In the genomic region with DNA sequence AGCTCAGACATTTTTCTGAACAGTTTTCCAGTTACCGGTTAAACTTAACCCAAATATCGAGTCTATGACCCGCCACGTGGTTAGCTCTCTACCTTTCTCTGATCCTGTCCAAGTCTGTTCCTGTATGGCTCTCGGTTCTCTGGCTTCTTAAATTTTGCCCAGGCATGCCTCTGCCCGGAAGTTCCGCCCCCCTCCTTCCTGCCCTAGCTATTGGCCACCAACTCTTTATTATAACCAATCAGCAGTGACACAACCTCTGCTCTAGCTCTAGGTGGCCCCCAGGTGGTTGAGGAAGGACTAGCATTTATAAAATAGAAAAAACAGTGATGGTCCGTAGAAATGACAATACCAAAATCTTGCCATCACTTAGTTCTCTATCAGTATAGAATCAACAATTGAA, we compare ENCODE assay signal across 24 mouse cellular contexts. TPM values are rescaled to one million over a fixed set of nuclear protein-coding genes. Genes with fewer than 3 reads are reported as not detected.
DNase-seq lines count a peak whose midpoint lies in the region; ATAC-seq and TF ChIP-seq lines count a peak whose summit lies in the region.
"Had no signal": no experiment of that assay in that cellular context is flagged by ENCODE, and none has a peak within 500 bp of the region (broad histone marks: within the 10 kb centered on the region; RNA-seq: fewer than 3 reads in every experiment).

No protein-coding gene starts in this region.

- H3K4me3 ChIP-seq in kidney, postnatal 0 days (replicated peaks; ENCODE audit: low read depth, low read length), result no peak overlapping the region
- H3K4me3 ChIP-seq in kidney, embryonic 14.5 days (ENCODE audit: low read length), result no peak overlapping the region
- H3K4me3 ChIP-seq in stomach, postnatal 0 days (ENCODE audit: low read depth, low read length), result no peak overlapping the region
- H3K4me3 ChIP-seq: embryonic facial prominence, embryonic 12.5 days; erythroblast, embryonic 14.5 days; forebrain, embryonic 13.5 days; heart, embryonic 12.5 days; hindbrain, embryonic 12.5 days; lung, embryonic 15.5 days; midbrain, embryonic 10.5 days; neural tube, embryonic 13.5 days had no signal

- peak; percentile 20; the same call in 1 of the 2 replicates for TF ChIP-seq CTCF in kidney, postnatal 0 days (IDR thresholded peaks at IDR 0.05; ENCODE audit: low read depth)
- TF ChIP-seq CTCF in Patski (IDR thresholded peaks at IDR 0.05), result peak; percentile 28
- peak; percentile 23; the same call in 1 of the 2 replicates for TF ChIP-seq CTCF in stomach, postnatal 0 days (IDR thresholded peaks at IDR 0.05; ENCODE audit: low read depth)

- H3K27me3 ChIP-seq in kidney, postnatal 0 days (ENCODE audit: insufficient read depth, low read length), result no peaks in the 10 kb centered on the region
- no peaks in the 10 kb centered on the region for H3K27me3 ChIP-seq in kidney, embryonic 14.5 days (ENCODE audit: control insufficient read depth, insufficient read depth, low read length)
- peaks cover 8% of the 10 kb centered on the region for H3K27me3 ChIP-seq in Patski
- H3K27me3 ChIP-seq in stomach, postnatal 0 days (ENCODE audit: control insufficient read depth, insufficient read depth, low read length), result no peaks in the 10 kb centered on the region
- H3K27me3 ChIP-seq: embryonic facial prominence, embryonic 12.5 days; forebrain, embryonic 13.5 days; heart, embryonic 12.5 days; hindbrain, embryonic 12.5 days; lung, embryonic 15.5 days; neural tube, embryonic 13.5 days had no signal

- in situ Hi-C loops in Patski (cut with MboI; ENCODE audit: low pct_unique_long_range_greater_than_20kb), result no loop called here

- CTCF ChIA-PET in Patski (lab: Charles Lee), result interaction anchor here (1.7 kb wide), 1 partner anchor 12 kb away, joined by 5 read pairs; no protein-coding TSS in a partner anchor

- H3K4me2 ChIP-seq in kidney, postnatal 0 days (ENCODE audit: low read length), result no peak overlapping the region
- H3K4me2 ChIP-seq in kidney, embryonic 14.5 days (replicated peaks; ENCODE audit: low read depth, low read length), result no peak overlapping the region
- H3K4me2 ChIP-seq in stomach, postnatal 0 days (replicated peaks; ENCODE audit: low read depth), result no peak overlapping the region
- H3K4me2 ChIP-seq: embryonic facial prominence, embryonic 12.5 days; forebrain, embryonic 13.5 days; heart, embryonic 12.5 days; hindbrain, embryonic 12.5 days; lung, embryonic 15.5 days; neural tube, embryonic 13.5 days had no signal

- H3K9me3 ChIP-seq in kidney, postnatal 0 days (replicated peaks; ENCODE audit: low read length), result no peaks in the 10 kb centered on the region
- no peaks in the 10 kb centered on the region for H3K9me3 ChIP-seq in kidney, embryonic 14.5 days (ENCODE audit: control insufficient read depth, low read length)
- H3K9me3 ChIP-seq in stomach, postnatal 0 days (ENCODE audit: control insufficient read depth, low read length), result no peaks in the 10 kb centered on the region
- H3K9me3 ChIP-seq: embryonic facial prominence, embryonic 12.5 days; forebrain, embryonic 13.5 days; heart, embryonic 12.5 days; hindbrain, embryonic 12.5 days; lung, embryonic 15.5 days; midbrain, embryonic 10.5 days; neural tube, embryonic 13.5 days had no signal

- H3K9ac ChIP-seq in kidney, postnatal 0 days (ENCODE audit: low read depth, low read length), result no peak overlapping the region
- no peak overlapping the region for H3K9ac ChIP-seq in kidney, embryonic 14.5 days (ENCODE audit: low read depth, low read length)
- H3K9ac ChIP-seq in stomach, postnatal 0 days (ENCODE audit: low read length), result no peak overlapping the region
- H3K9ac ChIP-seq: embryonic facial prominence, embryonic 12.5 days; forebrain, embryonic 13.5 days; heart, embryonic 12.5 days; hindbrain, embryonic 12.5 days; lung, embryonic 15.5 days; neural tube, embryonic 13.5 days had no signal

- ATAC-seq in kidney, postnatal 0 days (replicated peaks; ENCODE audit: low FRiP score, low read depth), result no peak
- no peak for ATAC-seq in kidney, embryonic 14.5 days (ENCODE audit: low FRiP score, low TSS enrichment)
- ATAC-seq in Patski, result no peak
- no peak for ATAC-seq in stomach, postnatal 0 days (ENCODE audit: low FRiP score, low TSS enrichment)
- ATAC-seq: forebrain, embryonic 13.5 days; intestine, embryonic 16.5 days had no signal

- no peak overlapping the region for H3K27ac ChIP-seq in kidney, postnatal 0 days
- no peak overlapping the region for H3K27ac ChIP-seq in kidney, embryonic 14.5 days (ENCODE audit: low read depth, low read length)
- H3K27ac ChIP-seq in stomach, postnatal 0 days (replicated peaks), result no peak overlapping the region
- H3K27ac ChIP-seq: embryonic facial prominence, embryonic 12.5 days; forebrain, embryonic 13.5 days; hindbrain, embryonic 12.5 days; lung, embryonic 15.5 days; midbrain, embryonic 10.5 days; neural tube, embryonic 13.5 days had no signal

- intact Hi-C loops in left cerebral cortex, postnatal 10 days (cut with DNase I), result no loop called here

- POLR2A ChIA-PET in Patski (lab: Charles Lee), result no interaction called here

- no peaks in the 10 kb centered on the region for H3K4me1 ChIP-seq in kidney, postnatal 0 days (replicated peaks; ENCODE audit: insufficient read depth, low read length)
- H3K4me1 ChIP-seq in kidney, embryonic 14.5 days (ENCODE audit: control insufficient read depth, insufficient read depth, low read length), result no peaks in the 10 kb centered on the region
- no peaks in the 10 kb centered on the region for H3K4me1 ChIP-seq in stomach, postnatal 0 days (replicated peaks; ENCODE audit: control insufficient read depth, insufficient read depth)
- H3K4me1 ChIP-seq: embryonic facial prominence, embryonic 12.5 days; forebrain, embryonic 13.5 days; heart, embryonic 12.5 days; hindbrain, embryonic 12.5 days; lung, embryonic 15.5 days; midbrain, embryonic 10.5 days; neural tube, embryonic 13.5 days had no signal

- no peaks in the 10 kb centered on the region for H3K36me3 ChIP-seq in kidney, postnatal 0 days (ENCODE audit: insufficient read depth, low read length)
- no peaks in the 10 kb centered on the region for H3K36me3 ChIP-seq in kidney, embryonic 14.5 days (ENCODE audit: control insufficient read depth, insufficient read depth, low read length)
- H3K36me3 ChIP-seq in stomach, postnatal 0 days (ENCODE audit: control insufficient read depth, insufficient read depth, low read length), result no peaks in the 10 kb centered on the region
- H3K36me3 ChIP-seq: embryonic facial prominence, embryonic 12.5 days; heart, embryonic 12.5 days; hindbrain, embryonic 12.5 days; lung, embryonic 15.5 days; midbrain, embryonic 10.5 days; neural tube, embryonic 13.5 days had no signal

- DNase-seq in kidney, postnatal 0 days (ENCODE audit: low spot score), result no peak
- DNase-seq in A20 (ENCODE audit: low read depth, low spot score), result peak; percentile 94
- DNase-seq in Patski (ENCODE audit: low read depth, low spot score), result no peak
- DNase-seq in stomach, postnatal 0 days (ENCODE audit: low spot score), result no peak
- DNase-seq in thymus, postnatal 10 days (ENCODE audit: low spot score in 2 of 2), result no peak
- DNase-seq in cerebellum, postnatal 25 days, result no peak
- no peak for DNase-seq in left cerebral cortex, postnatal 10 days (ENCODE audit: extremely low spot score in 1 of 2, low spot score in 2 of 2)
- DNase-seq: cerebellum, adult 9-10 months; gastrocnemius, postnatal 10 days; heart, adult 11 months; heart, postnatal 14 days; left cerebral cortex, postnatal 4 days; lung, postnatal 4 days; thymus, adult 18-20 months had no signal

- TF ChIP-seq EP300 in stomach, postnatal 0 days (optimal IDR thresholded peaks at IDR 0.05), result no peak

- WGBS in kidney, postnatal 0 days, result 98% methylated on average over 8 of the region's 8 CpGs
- 96% methylated on average over 8 of the region's 8 CpGs for WGBS in kidney, embryonic 14.5 days
- WGBS in stomach, postnatal 0 days, result 94% methylated on average over 8 of the region's 8 CpGs

RNA-seq across cellular contexts. Expression of a gene that starts 40.4 kb away (rescaled TPM):
- 6.6 and 8.0 TPM in 2 replicates for polyA plus RNA-seq in kidney, postnatal 0 days (2015; fragmentation: Nextera tagmentation; extraction: Ambion mirVana)
- polyA plus RNA-seq in kidney, embryonic 14.5 days (2014; fragmentation: Nextera tagmentation; extraction: Ambion mirVana), result 5.4 and 8.7 TPM in 2 replicates
- 10.7 TPM for polyA plus RNA-seq in Patski (2021)
- polyA plus RNA-seq in stomach, postnatal 0 days (2015; fragmentation: Nextera tagmentation; extraction: Ambion mirVana), result 1.6 and 1.8 TPM in 2 replicates
- 1 to 10 TPM; 7.0 to 7.2 TPM for total RNA-seq in left cerebral cortex, postnatal 10 days (2021)

RNA-seq across cellular contexts. Expression of a gene that starts 40.6 kb away (rescaled TPM):
- polyA plus RNA-seq in kidney, postnatal 0 days (2015; fragmentation: Nextera tagmentation; extraction: Ambion mirVana), result 11.8 and 12.2 TPM in 2 replicates
- 11.9 and 16.9 TPM in 2 replicates for polyA plus RNA-seq in kidney, embryonic 14.5 days (2014; fragmentation: Nextera tagmentation; extraction: Ambion mirVana)
- 4.5 TPM for polyA plus RNA-seq in Patski (2021)
- 2.6 and 2.9 TPM in 2 replicates for polyA plus RNA-seq in stomach, postnatal 0 days (2015; fragmentation: Nextera tagmentation; extraction: Ambion mirVana)
- total RNA-seq in left cerebral cortex, postnatal 10 days (2021), result 1 to 10 TPM; 6.8 to 6.9 TPM
- polyA plus RNA-seq: erythroblast, embryonic 14.5 days had no signal
